Mouse (Mus musculus) hindbrain, postnatal 0 days (tissue): ENCODE results near the gene Styx. TPM values are rescaled to one million over a fixed set of nuclear protein-coding genes. Genes with fewer than 3 reads are reported as not detected.

Source experiments
- ATAC-seq: fragments of 200-750 bp; cut with Nextera tagmentation; 2 replicates; pipeline ENCODE4 v1.8.0; 2017; ENCODE audit warnings: mild to moderate bottlenecking, moderate TSS enrichment, moderate library complexity
- DNase-seq: peaks from one replicate; pipeline ENCODE4 v3.0.0-alpha.2; 2015; ENCODE audit warnings: low spot score
- H3K27ac ChIP-seq: fragments of 300-500 bp; sonication (generic); 2 replicates; pipeline ENCODE4 v1.5.1; 2014; ENCODE audit warnings: mild to moderate bottlenecking
- H3K27me3 ChIP-seq: fragments of 300-500 bp; sonication (generic); 2 replicates; pipeline ENCODE4 v1.6.1; 2014; ENCODE audit warnings: low read length, mixed read lengths; ENCODE audit not compliant: insufficient read depth
- H3K36me3 ChIP-seq: fragments of 300-500 bp; sonication (generic); 2 replicates; pipeline ENCODE4 v1.6.1; 2014; ENCODE audit warnings: low read length, mixed read lengths; ENCODE audit not compliant: insufficient read depth
- H3K4me1 ChIP-seq: fragments of 300-500 bp; sonication (generic); 2 replicates; pipeline ENCODE4 v1.6.1; 2014; ENCODE audit warnings: antibody characterized with exemption, low read length, mixed read lengths; ENCODE audit not compliant: insufficient read depth
- H3K4me2 ChIP-seq: fragments of 300-500 bp; sonication (generic); 2 replicates; pipeline ENCODE4 v1.6.1; 2014; ENCODE audit warnings: low read depth, mild to moderate bottlenecking, low read length, moderate library complexity, mixed read lengths
- H3K4me3 ChIP-seq: fragments of 300-500 bp; sonication (generic); 2 replicates; pipeline ENCODE4 v1.5.1; 2014; ENCODE audit warnings: low read length
- H3K9ac ChIP-seq: fragments of 300-500 bp; sonication (generic); replicated peaks from 2 replicates; pipeline ENCODE4 v1.6.1; 2014; ENCODE audit warnings: mild to moderate bottlenecking, low read length, moderate library complexity, mixed read lengths
- H3K9me3 ChIP-seq: fragments of 300-500 bp; sonication (generic); 2 replicates; pipeline ENCODE4 v1.6.1; 2016; ENCODE audit warnings: low read length, mixed read lengths
- CTCF ChIP-seq: IDR thresholded peaks from 2 replicates; pipeline ENCODE4 v1.5.1; 2016; ENCODE audit warnings: antibody characterized with exemption, control low read depth, low read depth
- WGBS: fragments of 180-500 bp; shearing (Covaris S2); extraction: QIAGEN DNeasy Blood & Tissue Kit; methylation state at CpG from one replicate; pipeline ENCODE4 v1.1.7; 2014; 5-methylcytosine and 5-hydroxymethylcytosine counted together
- polyA plus RNA-seq: library from polyadenylated mRNA; unstranded; fragments of >200 nt; fragmentation: Nextera tagmentation; extraction: Ambion mirVana; gene quantifications from 2 replicates; pipeline ENCODE4 v1.2.1, GENCODE M21; 2015
- total RNA-seq: library from RNA; depleted of rRNA; stranded (reverse); fragments of >200 nt; gene quantifications from 2 replicates; pipeline ENCODE4 v1.2.3, GENCODE M21; 2014

The Styx gene
- total and polyA plus RNA-seq, 2 experiments from 2014 or later = 20.7 to 72.4 TPM

DNA sequence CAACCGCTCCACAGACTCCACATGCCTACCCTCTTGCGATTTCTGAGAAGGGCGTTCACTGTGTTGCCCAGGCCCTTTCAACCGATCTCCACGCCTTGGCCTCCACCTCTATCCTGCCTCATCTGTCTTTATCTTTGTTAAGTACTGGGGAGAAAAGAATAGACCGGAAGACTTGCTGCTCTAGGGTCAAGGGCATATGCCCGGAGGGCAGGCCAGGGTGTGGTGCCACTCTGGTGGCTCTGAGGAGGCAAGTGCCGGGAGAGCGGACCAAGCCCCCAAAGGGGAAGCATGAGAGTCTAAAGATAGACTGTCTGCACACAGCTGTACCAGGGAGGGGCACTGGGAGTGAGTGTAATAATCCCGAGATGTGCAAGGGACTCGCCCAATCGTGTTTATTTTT, 94.6 kb downstream of the Styx start:
- ATAC-seq (no peak), DNase-seq (no peak)
- no peaks in the 10 kb centered on the region for H3K9me3 ChIP-seq
- no peaks in the 10 kb centered on the region for H3K36me3 ChIP-seq
- no peak overlapping the region for H3K4me3 ChIP-seq
- no peak overlapping the region for H3K27ac ChIP-seq
- no peak overlapping the region for H3K4me2 ChIP-seq
- no peak for TF ChIP-seq CTCF
- no peak overlapping the region for H3K9ac ChIP-seq
- H3K4me1 ChIP-seq = no peaks in the 10 kb centered on the region
- WGBS = 68% methylated on average over 12 of the region's 12 CpGs
- H3K27me3 ChIP-seq = no peaks in the 10 kb centered on the region

DNA sequence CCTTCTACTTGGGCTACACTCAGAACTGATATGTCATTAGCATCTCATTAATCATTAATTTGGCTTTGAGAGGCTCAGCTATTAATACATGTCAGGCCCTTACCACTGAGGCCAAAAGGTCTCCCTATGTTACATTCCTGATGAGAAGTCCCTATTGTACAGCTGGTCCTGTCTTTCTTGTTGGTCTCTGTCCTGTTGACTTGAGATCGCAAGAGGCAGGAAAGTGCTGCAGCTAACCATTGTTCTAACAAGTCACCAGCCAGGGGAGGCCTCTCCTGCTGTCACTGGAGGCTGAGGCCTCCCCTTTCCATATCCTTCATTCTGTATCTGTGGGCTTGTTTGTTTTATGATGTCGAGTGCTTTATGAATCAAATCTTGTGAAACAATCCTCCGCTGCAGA, 95.9 kb downstream of the Styx start:
- no peak for TF ChIP-seq CTCF
- no peak overlapping the region for H3K9ac ChIP-seq
- WGBS = 51% methylated on average over 3 of the region's 3 CpGs

DNA sequence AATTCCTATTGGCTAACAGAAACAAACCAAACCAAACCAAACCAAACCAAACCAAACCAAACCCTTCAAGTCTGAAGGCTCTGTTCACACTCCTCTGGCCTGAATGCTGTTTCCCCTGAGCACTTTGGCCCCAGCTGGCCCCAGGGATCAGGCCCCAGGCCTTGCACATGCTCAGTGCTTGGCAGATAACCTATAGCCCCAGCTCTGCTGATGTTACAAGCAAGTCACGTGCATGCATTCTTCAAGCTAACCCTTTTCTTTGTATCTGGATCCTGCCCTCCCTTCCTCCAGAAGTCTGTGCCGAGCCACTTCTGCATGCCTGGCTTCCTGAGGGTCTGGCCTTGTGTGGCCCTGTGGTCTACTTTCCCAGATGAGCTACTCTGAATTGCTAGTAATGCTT, 100.2 kb downstream of the Styx start:
- no peaks in the 10 kb centered on the region for H3K36me3 ChIP-seq
- H3K4me2 ChIP-seq = no peak overlapping the region
- no peak for TF ChIP-seq CTCF
- 45% methylated on average over 2 of the region's 2 CpGs for WGBS
- H3K9me3 ChIP-seq = no peaks in the 10 kb centered on the region
- H3K27me3 ChIP-seq = no peaks in the 10 kb centered on the region
- no peak overlapping the region for H3K9ac ChIP-seq
- H3K4me3 ChIP-seq = no peak overlapping the region
- ATAC-seq (no peak), DNase-seq (no peak)
- peaks cover 3% of the 10 kb centered on the region; the same call in 1 of the 2 replicates for H3K4me1 ChIP-seq
- H3K27ac ChIP-seq = no peak overlapping the region

More for the DNA sequence above, 95.9 kb downstream of the Styx start:
- no peaks in the 10 kb centered on the region for H3K27me3 ChIP-seq
- H3K4me2 ChIP-seq = no peak overlapping the region
- no peak for DNase-seq
- H3K27ac ChIP-seq = no peak overlapping the region
- H3K4me1 ChIP-seq = no peaks in the 10 kb centered on the region
- no peak for ATAC-seq
- no peaks in the 10 kb centered on the region for H3K36me3 ChIP-seq
- H3K4me3 ChIP-seq = no peak overlapping the region
- no peaks in the 10 kb centered on the region for H3K9me3 ChIP-seq

DNA sequence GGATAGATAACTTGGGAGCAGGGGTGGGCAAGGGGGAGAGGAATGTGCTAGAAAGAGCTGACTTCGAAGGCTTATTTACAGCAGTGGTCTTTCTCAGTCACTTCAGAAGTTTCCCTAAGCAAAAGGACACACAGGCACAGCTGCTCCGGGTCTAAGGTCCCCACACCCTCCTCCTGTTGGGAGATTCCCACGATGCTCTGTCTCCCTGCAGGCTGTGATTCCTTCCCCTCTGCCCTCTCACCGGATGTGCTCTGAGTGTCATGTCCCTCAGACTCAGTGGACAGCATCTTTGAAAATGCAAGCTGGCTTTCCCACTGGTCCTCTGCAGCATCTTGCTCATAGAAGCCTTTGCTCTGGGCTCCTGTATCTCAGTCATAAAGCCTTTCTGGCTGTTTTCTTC, 101.3 kb downstream of the Styx start:
- no peak for TF ChIP-seq CTCF
- no peak overlapping the region for H3K9ac ChIP-seq
- no peaks in the 10 kb centered on the region for H3K9me3 ChIP-seq
- H3K4me3 ChIP-seq = no peak overlapping the region
- no peak overlapping the region for H3K4me2 ChIP-seq
- DNase-seq (no peak), ATAC-seq (no peak)
- H3K27ac ChIP-seq = no peak overlapping the region
- peaks cover 7% of the 10 kb centered on the region; the same call in 1 of the 2 replicates for H3K4me1 ChIP-seq
- no peaks in the 10 kb centered on the region for H3K27me3 ChIP-seq
- no peaks in the 10 kb centered on the region for H3K36me3 ChIP-seq
- WGBS = 55% methylated on average over 4 of the region's 4 CpGs

DNA sequence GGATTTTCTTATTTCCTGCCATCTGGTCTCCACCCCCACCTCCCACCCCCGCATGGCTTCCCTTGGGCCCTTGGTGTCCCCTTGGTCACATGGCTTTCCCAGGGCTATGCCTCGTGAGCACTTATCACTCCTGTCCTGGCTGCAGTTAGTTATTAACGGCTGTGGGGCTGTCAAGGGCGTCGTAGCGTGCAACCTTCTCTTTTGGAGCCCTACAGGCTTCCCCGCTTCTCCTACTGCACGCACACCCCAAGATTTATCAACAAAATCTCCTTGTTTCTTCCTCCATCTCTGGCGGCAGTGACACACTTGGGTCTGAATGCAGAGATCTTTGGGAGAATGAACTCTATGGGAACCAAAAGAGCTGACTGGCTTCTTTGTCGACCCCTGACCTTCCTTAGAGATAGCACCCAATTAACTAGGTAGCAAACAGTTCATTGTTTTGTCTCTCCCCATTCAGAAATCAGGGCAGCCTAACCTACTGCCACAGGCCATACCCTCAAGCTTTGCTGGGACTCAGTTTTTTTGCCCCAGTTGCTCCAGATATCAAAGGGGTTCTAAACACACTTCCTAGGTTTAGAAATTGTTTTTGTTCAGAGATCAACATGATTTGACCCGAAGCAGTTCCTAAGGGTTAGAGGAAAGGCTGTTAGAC, 102.1 kb downstream of the Styx start:
- ATAC-seq (no peak), DNase-seq (no peak)
- Histone ChIP-seq H3K27ac (0 out of 2 replicates have a peak overlapping the region, but pooled peaks have one; percentile 20), H3K9me3 (no peaks in the 10 kb centered on the region), H3K4me2 (no peak overlapping the region), H3K9ac (no peak overlapping the region), H3K4me3 (no peak overlapping the region), H3K27me3 (no peaks in the 10 kb centered on the region), H3K4me1 (peaks cover 7% of the 10 kb centered on the region; the same call in 1 of the 2 replicates), H3K36me3 (no peaks in the 10 kb centered on the region)
- 33% methylated on average over 11 of the region's 11 CpGs for WGBS
- no peak for TF ChIP-seq CTCF

DNA sequence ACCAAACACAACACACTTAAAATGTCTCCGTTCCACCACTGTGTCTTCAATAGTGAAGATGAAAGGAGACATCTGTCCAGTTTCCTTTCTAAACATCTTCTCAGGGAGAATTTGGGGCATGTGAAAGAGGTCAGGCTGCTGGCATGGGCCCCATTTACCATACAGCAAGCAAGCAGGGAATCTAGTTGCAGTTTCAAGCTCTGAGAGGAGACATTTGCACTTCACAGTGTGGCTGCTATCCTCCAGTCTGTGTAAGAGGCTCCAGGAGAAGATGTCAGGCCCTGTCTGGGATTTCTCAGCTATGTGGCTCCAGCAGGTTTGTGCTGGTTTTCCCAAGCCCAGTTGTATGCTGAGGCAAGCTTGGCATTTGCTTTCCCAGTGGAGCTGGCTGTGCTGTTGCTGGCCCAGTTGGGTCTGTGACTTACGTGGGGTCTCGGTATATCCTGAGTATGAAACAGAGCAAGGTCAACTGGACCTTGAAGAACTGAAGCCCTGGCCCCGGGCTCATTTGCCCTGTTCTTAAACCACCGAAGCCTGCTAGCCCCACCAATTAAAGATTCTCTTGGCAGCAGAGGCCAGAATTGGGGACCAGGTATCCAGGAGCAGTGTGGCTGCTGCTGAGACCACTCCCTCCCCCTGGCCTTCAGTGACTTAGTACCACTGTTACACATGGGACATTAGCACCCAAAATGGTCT, 102.8 kb downstream of the Styx start:
- H3K27ac ChIP-seq = peak overlapping the region; percentile 20; the same call in 1 of the 2 replicates
- 76% methylated on average over 5 of the region's 5 CpGs for WGBS

More for the DNA sequence above, 102.8 kb downstream of the Styx start:
- Histone ChIP-seq H3K9me3 (no peaks in the 10 kb centered on the region), H3K4me2 (no peak overlapping the region), H3K4me1 (peaks cover 7% of the 10 kb centered on the region; the same call in 1 of the 2 replicates), H3K4me3 (no peak overlapping the region), H3K9ac (no peak overlapping the region), H3K27me3 (no peaks in the 10 kb centered on the region), H3K36me3 (peaks cover 4% of the 10 kb centered on the region; the same call in 1 of the 2 replicates)
- no peak; the same call in 1 of the 2 replicates for ATAC-seq
- TF ChIP-seq CTCF = no peak
- no peak for DNase-seq
